Mouse (Mus musculus) myocyte (in vitro differentiated cells): ENCODE results near the gene Lamb2.

Source experiments
- CEBPB ChIP-seq: IDR thresholded peaks from 2 replicates; pipeline ENCODE4 v1.6.1; 2011; ENCODE audit warnings: mild to moderate bottlenecking, moderate library complexity; ENCODE audit not compliant: poor library complexity, insufficient read depth, severe bottlenecking
- E2F4 ChIP-seq: IDR thresholded peaks from one replicate; pipeline ENCODE4 v1.6.1; 2011; ENCODE audit warnings: mild to moderate bottlenecking, control low read depth, moderate library complexity; ENCODE audit not compliant: insufficient read depth
- MAX ChIP-seq: IDR thresholded peaks from one replicate; pipeline ENCODE4 v1.6.1; 2011; ENCODE audit warnings: low read depth, mild to moderate bottlenecking, control low read depth
- MYOD1 ChIP-seq, 3 experiments: IDR thresholded peaks; one replicate each; pipeline ENCODE4 v1.6.1; 2011; ENCODE audit warnings: control low read depth in 2 of 3, low read depth in 2 of 3, mild to moderate bottlenecking in 2 of 3, moderate library complexity in 1 of 3; ENCODE audit not compliant: insufficient read length in 2 of 3, control insufficient read depth in 1 of 3
- POLR2A ChIP-seq: IDR thresholded peaks from one replicate; pipeline ENCODE4 v1.6.1; 2011; ENCODE audit warnings: low read depth, mild to moderate bottlenecking, control low read depth, moderate library complexity; ENCODE audit not compliant: insufficient read length
- USF1 ChIP-seq: IDR thresholded peaks from one replicate; pipeline ENCODE4 v1.6.1; 2011; ENCODE audit warnings: low read depth, mild to moderate bottlenecking, control low read depth, moderate library complexity

GRCm38 (mm10) chr9:108499231-108499630 is 19.7 kb downstream of the Lamb2 start:
- TF ChIP-seq POLR2A (no peak), CEBPB (no peak), MAX (no peak), USF1 (no peak), MYOD1 (IDR thresholded peaks at IDR 0.05; ENCODE audit: control insufficient read depth in 1 of 3, insufficient read length in 2 of 3, low read depth in 2 of 3) (no peak), E2F4 (no peak)
